Mouse (Mus musculus): ENCODE data around the gene Vmn2r40.
"Not testable (repeated sequence)": the region's sequence is repeated elsewhere in the genome, so short reads cannot be mapped to it uniquely, and the experiment has no call there.

DNA sequence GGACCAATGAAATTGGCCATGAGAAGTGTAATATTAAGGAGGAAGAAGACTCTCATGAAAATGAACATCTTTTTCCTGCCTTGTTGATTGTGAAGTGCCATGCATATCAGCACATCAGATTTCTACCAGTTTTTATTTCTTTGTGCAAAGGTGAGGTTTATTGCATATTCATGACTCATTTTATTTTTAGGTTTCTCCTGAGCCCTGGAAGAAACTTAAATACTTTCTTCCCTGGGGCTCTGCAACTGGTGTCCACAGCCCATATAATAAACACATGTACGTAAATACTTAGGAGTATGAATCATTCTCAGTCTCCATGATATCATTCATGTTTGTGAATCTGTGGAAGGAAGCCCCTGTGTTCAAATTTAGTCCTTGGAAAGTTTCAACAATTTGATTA lies at the start of gene Vmn2r40:
- TF ChIP-seq CTCF (IDR thresholded peaks at IDR 0.05; ENCODE audit: control insufficient read depth, insufficient read depth, insufficient replicate concordance, low read depth, low read length); POLR2A (IDR thresholded peaks at IDR 0.05; ENCODE audit: control insufficient read depth, low read depth, low read length): not testable (repeated sequence)
